Mouse (Mus musculus) limb, embryonic 11.5 days (tissue): ENCODE data around the gene Cask. TPM values are rescaled to one million over a fixed set of nuclear protein-coding genes. Genes with fewer than 3 reads are reported as not detected.
"Not testable (repeated sequence)": the region's sequence is repeated elsewhere in the genome, so short reads cannot be mapped to it uniquely, and the experiment has no call there.

ENCODE experiments used
- ATAC-seq: fragments of 200-750 bp; cut with Nextera tagmentation; 2 replicates; pipeline ENCODE4 v1.8.0; 2017; ENCODE audit warnings: low read depth; ENCODE audit not compliant: insufficient number of reproducible peaks, low FRiP score, low TSS enrichment
- DNase-seq: peaks from one replicate; pipeline ENCODE4 v3.0.0-alpha.2; 2015; ENCODE audit warnings: low spot score
- H3K27ac ChIP-seq: fragments of 300-500 bp; sonication (generic); replicated peaks from 2 replicates; pipeline ENCODE4 v1.5.1; 2014; ENCODE audit warnings: low read depth, mild to moderate bottlenecking, low read length
- H3K27me3 ChIP-seq: fragments of 300-500 bp; sonication (generic); 2 replicates; pipeline ENCODE4 v1.6.1; 2014; ENCODE audit warnings: mild to moderate bottlenecking, low read length, mixed read lengths; ENCODE audit not compliant: control insufficient read depth, insufficient read depth
- H3K36me3 ChIP-seq: fragments of 300-500 bp; sonication (generic); 2 replicates; pipeline ENCODE4 v1.6.1; 2014; ENCODE audit warnings: mild to moderate bottlenecking, low read length, moderate library complexity, mixed read lengths; ENCODE audit not compliant: control insufficient read depth, insufficient read depth
- H3K4me1 ChIP-seq: fragments of 300-500 bp; sonication (generic); 2 replicates; pipeline ENCODE4 v1.6.1; 2014; ENCODE audit warnings: low read length, mixed read lengths; ENCODE audit not compliant: control insufficient read depth, insufficient read depth
- H3K4me2 ChIP-seq: fragments of 300-500 bp; sonication (generic); 2 replicates; pipeline ENCODE4 v1.6.1; 2014; ENCODE audit warnings: low read depth, mild to moderate bottlenecking, moderate library complexity; ENCODE audit not compliant: severe bottlenecking
- H3K4me3 ChIP-seq: fragments of 300-500 bp; sonication (generic); 2 replicates; pipeline ENCODE4 v1.5.1; 2014; ENCODE audit warnings: low read depth, low read length
- H3K9ac ChIP-seq: fragments of 300-500 bp; sonication (generic); 2 replicates; pipeline ENCODE4 v1.6.1; 2014; ENCODE audit warnings: mild to moderate bottlenecking, low read length
- H3K9me3 ChIP-seq: fragments of 300-500 bp; sonication (generic); 2 replicates; pipeline ENCODE4 v1.6.1; 2016; ENCODE audit warnings: low read length; ENCODE audit not compliant: control insufficient read depth
- WGBS: fragments of 180-500 bp; shearing (Covaris S2); extraction: QIAGEN DNeasy Blood & Tissue Kit; methylation state at CpG from one replicate; pipeline ENCODE4 v1.1.7; 2014; 5-methylcytosine and 5-hydroxymethylcytosine counted together
- polyA plus RNA-seq: library from polyadenylated mRNA; unstranded; fragments of >200 nt; fragmentation: Nextera tagmentation; extraction: Ambion mirVana; gene quantifications from 2 replicates; pipeline ENCODE4 v1.2.1, GENCODE M21; 2014

Gene Cask
- polyA plus RNA-seq, 1 experiment from 2014 or later: 12.8 TPM

DNA sequence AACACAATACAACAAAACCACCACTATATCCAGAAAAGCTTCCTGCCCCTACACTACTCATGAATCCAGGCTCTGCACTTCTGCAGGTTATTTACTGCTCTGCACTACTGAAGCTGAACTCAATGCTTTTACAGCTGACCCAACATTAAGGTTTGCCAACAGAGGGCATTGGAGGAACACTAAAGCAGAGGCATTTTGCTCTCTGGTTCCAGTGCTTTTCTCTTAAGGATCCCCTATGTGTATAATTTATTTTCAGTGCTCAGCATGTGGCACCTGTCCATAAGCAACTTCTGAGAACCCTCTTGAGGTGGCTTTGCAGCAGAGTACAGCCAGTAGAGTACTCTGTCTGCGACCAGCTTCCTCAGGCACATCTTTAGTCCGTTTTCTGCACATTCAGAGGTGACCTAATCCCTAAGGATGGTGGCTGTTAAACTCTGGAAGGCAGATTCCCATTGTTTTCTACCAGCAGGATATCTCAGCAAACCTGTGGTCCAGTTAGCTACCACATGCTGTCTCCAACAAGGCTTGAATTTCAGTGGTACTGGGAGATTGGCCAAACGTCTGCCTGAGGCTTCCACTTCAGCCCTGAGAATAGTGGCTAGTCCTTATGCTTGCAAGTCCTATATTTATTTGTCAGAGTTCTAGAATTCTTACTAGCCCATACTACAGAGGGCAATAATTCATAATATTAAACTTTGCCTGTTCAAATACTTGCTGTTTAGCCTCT is 93.7 kb downstream of the Cask start:
- Histone ChIP-seq H3K4me3 (no peak overlapping the region), H3K27ac (no peak overlapping the region), H3K4me1 (no peaks in the 10 kb centered on the region), H3K27me3 (no peaks in the 10 kb centered on the region), H3K4me2 (no peak overlapping the region), H3K36me3 (no peaks in the 10 kb centered on the region), H3K9me3 (no peaks in the 10 kb centered on the region), H3K9ac (no peak overlapping the region)
- 57% methylated on average over 3 of the region's 3 CpGs for WGBS
- DNase-seq (no peak), ATAC-seq (no peak)

- DNase-seq: no peak
- Histone ChIP-seq H3K9ac (no peak overlapping the region), H3K4me2 (no peak overlapping the region), H3K27me3 (no peaks in the 10 kb centered on the region), H3K4me1 (no peaks in the 10 kb centered on the region), H3K4me3 (no peak overlapping the region), H3K9me3 (no peaks in the 10 kb centered on the region), H3K27ac (no peak overlapping the region), H3K36me3 (no peaks in the 10 kb centered on the region)
- WGBS: 78% methylated on average over 2 of the region's 2 CpGs
- no peak for ATAC-seq
These were observed 110.1 kb downstream of the Cask start for GRCm38 (mm10) chrX:13741110-13741509.

- ATAC-seq, H3K27me3 ChIP-seq, H3K4me2 ChIP-seq, H3K4me1 ChIP-seq, H3K4me3 ChIP-seq, H3K9ac ChIP-seq, H3K27ac ChIP-seq, H3K36me3 ChIP-seq, H3K9me3 ChIP-seq, DNase-seq: not testable (repeated sequence)
These were observed 120.4 kb downstream of the Cask start for GRCm38 (mm10) chrX:13730785-13731184.

- WGBS: 79% methylated on average over 1 of the region's 1 CpGs
- Histone ChIP-seq H3K4me1 (no peaks in the 10 kb centered on the region), H3K9me3 (no peaks in the 10 kb centered on the region), H3K4me3 (no peak overlapping the region), H3K9ac (no peak overlapping the region), H3K27me3 (no peaks in the 10 kb centered on the region), H3K27ac (no peak overlapping the region), H3K36me3 (no peaks in the 10 kb centered on the region), H3K4me2 (no peak overlapping the region)
- DNase-seq: no peak
- ATAC-seq: no peak
These were observed 121.2 kb downstream of the Cask start for GRCm38 (mm10) chrX:13729835-13730480.

- Histone ChIP-seq H3K27ac (no peak overlapping the region), H3K4me2 (no peak overlapping the region), H3K27me3 (no peaks in the 10 kb centered on the region), H3K9me3 (no peaks in the 10 kb centered on the region), H3K4me1 (no peaks in the 10 kb centered on the region), H3K36me3 (no peaks in the 10 kb centered on the region), H3K9ac (no peak overlapping the region), H3K4me3 (no peak overlapping the region)
- no peak for ATAC-seq
- no peak for DNase-seq
- WGBS: 89% methylated on average over 8 of the region's 8 CpGs
These were observed 125.4 kb downstream of the Cask start for GRCm38 (mm10) chrX:13725573-13726403.

DNA sequence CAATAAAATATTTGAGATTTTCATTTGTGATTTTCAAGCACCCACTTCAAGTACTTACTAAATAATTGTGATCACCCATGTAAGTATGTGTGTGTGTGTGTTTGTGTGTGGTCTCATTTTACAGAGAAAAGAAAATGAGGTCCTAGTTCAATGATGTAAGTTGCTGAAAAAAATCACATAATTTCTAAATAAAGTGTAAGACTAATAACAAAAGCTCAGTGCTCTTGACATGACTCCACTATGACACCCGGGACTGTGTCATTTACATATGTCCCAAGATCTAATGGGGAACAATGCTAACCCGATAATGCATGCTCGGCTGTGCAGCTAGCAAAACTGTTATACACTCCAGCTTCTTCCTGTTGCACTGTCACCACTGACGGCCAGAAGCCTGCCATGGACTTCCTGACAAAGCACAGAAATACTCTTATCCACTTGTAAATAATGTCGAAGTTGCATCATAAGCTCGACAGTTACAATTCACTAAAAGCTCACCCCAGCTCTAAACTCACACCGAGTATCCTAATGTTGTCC is 130.8 kb downstream of the Cask start:
- Histone ChIP-seq H3K4me1 (no peaks in the 10 kb centered on the region), H3K9ac (no peak overlapping the region), H3K9me3 (no peaks in the 10 kb centered on the region), H3K36me3 (no peaks in the 10 kb centered on the region), H3K4me3 (no peak overlapping the region), H3K27ac (no peak overlapping the region), H3K4me2 (no peak overlapping the region), H3K27me3 (no peaks in the 10 kb centered on the region)
- 88% methylated on average over 7 of the region's 7 CpGs for WGBS
- no peak for ATAC-seq
- DNase-seq: no peak

- WGBS: 57% methylated on average over 1 of the region's 1 CpGs
These were observed 132.9 kb downstream of the Cask start for GRCm38 (mm10) chrX:13718283-13718682.

GRCm38 (mm10) chrX:13716796-13717569 is 134.2 kb downstream of the Cask start:
- ATAC-seq: no peak
- H3K9me3 ChIP-seq: no peaks in the 10 kb centered on the region
- H3K4me3 ChIP-seq: no peak overlapping the region
- H3K4me1 ChIP-seq: no peaks in the 10 kb centered on the region
- no peak overlapping the region for H3K27ac ChIP-seq
- H3K27me3 ChIP-seq: no peaks in the 10 kb centered on the region
- no peaks in the 10 kb centered on the region for H3K36me3 ChIP-seq
- H3K9ac ChIP-seq: no peak overlapping the region
- WGBS: 80% methylated on average over 4 of the region's 4 CpGs
- DNase-seq: no peak
- H3K4me2 ChIP-seq: no peak overlapping the region

More at GRCm38 (mm10) chrX:13718283-13718682, 132.9 kb downstream of the Cask start:
- no peaks in the 10 kb centered on the region for H3K4me1 ChIP-seq
- ATAC-seq (no peak), DNase-seq (no peak)
- no peaks in the 10 kb centered on the region for H3K36me3 ChIP-seq
- no peak overlapping the region for H3K27ac ChIP-seq
- no peak overlapping the region for H3K9ac ChIP-seq
- no peak overlapping the region for H3K4me2 ChIP-seq
- H3K4me3 ChIP-seq: no peak overlapping the region
- no peaks in the 10 kb centered on the region for H3K9me3 ChIP-seq
- no peaks in the 10 kb centered on the region for H3K27me3 ChIP-seq
